Mouse (Mus musculus) adrenal gland, postnatal 10 days (tissue): ENCODE measurements around the gene Mrs2. TPM values are rescaled to one million over a fixed set of nuclear protein-coding genes. Genes with fewer than 3 reads are reported as not detected.
A peak's percentile ranks its signal among the peaks of the same experiment; 100 is the strongest.
"Not testable (repeated sequence)": the region's sequence is repeated elsewhere in the genome, so short reads cannot be mapped to it uniquely, and the experiment has no call there.

Experiments
- DNase-seq: peaks from one replicate; pipeline ENCODE4 v3.0.0; 2021; ENCODE audit warnings: mixed read lengths
- total RNA-seq, 2 experiments: library from RNA; stranded (reverse); gene quantifications; 2 replicates each; pipeline ENCODE4 v1.2.3; 2021

Mrs2 gene
- total RNA-seq, 2 experiments from 2014 or later, result 45.6 to 73.5 TPM

DNA sequence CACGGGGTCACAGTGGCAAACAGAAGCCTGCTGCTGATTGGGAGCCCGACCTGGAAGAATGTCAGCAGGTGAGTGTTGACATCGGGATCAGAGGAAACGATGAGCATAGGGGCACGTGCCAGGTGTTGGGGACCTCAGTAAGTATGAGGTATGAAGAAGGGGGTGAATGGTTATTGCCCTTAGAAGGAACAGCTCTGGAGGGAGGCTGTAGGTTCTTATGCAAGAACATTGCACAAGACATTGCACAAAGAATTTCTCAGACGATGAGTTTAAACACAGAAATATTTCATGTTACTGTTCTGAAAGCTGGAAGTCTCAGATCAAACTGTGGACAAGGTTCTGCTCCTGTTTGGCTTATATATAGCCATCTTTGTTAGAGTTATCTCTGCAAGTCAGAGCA is 39.1 kb downstream of the Mrs2 start:
- DNase-seq, result no peak

DNA sequence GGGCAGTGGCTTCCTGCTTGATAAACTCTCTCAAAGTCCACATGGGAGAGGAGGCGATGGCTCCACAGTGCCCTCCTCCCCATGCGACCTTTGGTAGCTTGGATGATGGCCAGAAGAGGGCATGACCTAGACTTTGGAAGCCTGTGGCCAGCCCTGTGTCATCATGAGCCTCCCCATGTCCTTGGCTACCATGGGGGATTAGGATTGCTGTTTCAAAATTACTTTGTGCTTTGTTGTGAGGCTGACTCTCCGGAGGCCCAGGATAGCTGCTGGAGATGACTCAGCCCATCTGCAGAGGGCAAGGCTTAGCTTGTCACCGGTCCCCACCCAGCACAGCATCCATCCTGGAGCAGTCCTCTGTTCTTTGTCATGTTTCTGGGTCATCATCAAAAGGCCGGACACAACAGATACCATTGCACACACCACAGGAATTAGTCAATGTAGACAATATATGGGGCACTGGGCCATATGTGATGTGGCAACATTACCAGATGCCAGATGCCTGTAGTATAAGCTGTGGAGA is 42.3 kb downstream of the Mrs2 start:
- peak; percentile 54 for DNase-seq

DNA sequence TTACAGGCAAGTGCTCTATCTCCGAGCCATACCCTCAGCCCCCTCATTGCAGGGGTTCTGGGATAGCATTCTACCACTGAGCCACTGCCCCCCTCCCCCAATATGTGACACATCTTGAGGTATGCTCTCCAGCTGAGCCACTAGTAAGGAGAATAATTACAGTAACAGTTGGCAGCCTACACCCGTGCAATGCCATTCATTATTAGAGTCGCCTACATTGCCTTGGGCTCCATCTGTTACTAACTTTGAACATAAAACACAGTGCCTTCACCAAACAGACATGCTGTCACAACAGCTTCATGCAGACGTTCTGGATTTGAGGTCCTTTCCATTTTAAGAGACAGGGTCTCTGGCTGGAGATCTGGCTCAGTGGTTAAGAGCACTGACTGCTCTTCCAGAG is 43.8 kb downstream of the Mrs2 start:
- DNase-seq, result no peak

DNA sequence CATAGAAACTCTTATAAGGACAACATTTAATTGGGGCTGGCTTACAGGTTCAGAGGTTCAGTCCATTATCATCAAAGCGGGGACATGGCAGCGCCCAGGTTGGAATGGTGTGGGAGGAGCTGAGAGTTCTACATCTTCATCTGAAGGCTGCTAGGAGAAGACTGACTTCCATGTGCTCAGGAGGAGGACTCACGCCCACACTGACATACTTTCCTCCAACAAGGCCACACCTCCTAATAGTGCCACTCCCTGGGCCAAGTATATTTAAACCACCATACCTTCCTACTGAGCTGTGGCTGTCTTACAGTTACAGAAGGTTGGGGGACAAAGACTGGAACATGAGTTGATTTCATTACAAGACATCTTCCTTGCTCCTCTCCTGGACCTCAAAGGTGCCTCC is 48.4 kb downstream of the Mrs2 start:
- DNase-seq, result not testable (repeated sequence)

DNA sequence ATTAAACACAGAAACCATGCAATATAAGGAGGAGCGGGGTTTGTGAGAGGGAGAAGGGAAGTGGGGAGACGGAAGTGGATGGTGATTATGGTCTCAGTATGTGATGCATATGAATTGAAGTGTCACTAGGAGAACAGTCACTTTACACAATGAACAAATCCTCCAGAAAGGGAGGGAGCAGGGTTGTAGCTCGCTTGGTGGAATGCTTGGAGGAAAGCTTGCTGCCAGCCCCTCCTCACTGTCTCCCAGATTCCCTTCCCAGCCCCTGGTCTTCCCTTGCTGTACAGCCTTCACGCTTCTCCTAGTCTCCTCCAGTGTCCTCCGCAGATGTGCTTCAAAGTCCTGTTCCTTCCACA is 54.4 kb downstream of the Mrs2 start:
- no peak for DNase-seq

DNA sequence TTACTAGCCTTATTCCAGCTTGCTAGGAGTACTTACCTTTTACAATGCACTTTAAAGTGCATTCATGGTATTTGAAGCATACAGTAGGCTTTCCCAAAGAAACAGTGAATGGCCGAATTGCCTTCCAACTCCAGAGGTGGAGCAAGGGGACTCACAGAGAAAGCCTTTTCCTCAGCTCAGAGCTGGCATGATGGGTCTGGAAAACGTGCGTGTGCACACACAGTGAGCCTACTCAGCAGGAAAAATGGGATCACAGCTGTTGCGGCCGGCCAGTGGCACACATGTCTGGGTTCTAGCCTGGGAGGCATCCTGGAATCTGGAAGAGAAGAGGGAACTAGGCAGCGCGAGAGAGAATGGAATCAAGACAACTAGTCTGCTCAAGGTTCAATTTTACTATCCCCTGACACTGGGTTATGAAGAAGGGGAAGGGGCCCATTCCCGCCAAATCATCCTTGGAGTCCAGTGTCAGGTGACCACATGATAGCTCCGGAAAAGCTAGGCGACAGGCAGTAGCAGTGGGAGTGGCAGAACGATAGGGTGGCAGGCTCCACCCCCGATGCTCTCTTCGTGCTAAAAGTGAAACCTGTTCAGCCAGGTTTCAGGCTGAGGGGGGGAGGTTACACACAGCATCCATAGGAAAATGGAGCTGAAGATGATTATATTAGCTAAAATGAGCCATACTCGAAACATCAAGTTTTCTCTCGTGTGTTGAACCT is 54.9 kb downstream of the Mrs2 start:
- DNase-seq, result no peak

DNA sequence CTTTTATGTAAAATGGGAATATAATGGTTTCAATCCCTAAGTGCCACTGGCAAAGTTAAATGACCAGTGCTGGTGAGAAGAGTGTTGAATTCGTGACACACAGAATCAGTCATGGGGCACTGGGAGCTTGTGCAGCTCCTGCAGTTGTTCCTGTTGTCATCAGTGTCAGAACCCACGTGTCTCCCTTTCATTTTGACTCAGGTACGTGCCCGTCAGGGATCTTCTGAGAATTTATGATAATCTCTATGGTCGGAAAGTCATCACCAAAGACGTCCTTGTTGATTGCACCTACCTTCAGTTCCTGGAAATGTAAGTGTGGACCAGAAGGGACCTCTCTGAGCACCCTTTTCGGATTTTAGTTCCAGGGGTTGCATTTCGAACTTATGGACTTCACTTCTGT is 58.1 kb downstream of the Mrs2 start:
- no peak for DNase-seq

DNA sequence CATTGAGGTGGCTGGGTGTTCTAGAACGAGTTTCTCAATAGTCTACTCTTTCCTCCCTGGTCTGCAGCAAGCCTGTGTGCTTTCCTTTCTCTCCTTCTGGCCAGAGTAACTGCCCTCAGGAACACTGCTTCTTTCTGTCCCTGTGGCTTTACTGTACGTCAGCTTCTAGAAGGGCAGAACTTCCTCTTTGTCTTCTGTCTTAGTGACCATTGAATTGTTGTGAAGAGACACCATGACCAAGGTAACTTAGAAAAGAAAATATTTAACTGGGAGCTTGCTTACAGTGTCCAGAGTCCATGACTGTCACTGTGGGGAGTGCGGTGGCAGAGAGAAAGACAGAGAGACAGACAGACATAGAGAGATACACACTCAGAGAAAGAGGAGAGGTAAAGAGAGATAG is 60.1 kb downstream of the Mrs2 start:
- no peak for DNase-seq

DNA sequence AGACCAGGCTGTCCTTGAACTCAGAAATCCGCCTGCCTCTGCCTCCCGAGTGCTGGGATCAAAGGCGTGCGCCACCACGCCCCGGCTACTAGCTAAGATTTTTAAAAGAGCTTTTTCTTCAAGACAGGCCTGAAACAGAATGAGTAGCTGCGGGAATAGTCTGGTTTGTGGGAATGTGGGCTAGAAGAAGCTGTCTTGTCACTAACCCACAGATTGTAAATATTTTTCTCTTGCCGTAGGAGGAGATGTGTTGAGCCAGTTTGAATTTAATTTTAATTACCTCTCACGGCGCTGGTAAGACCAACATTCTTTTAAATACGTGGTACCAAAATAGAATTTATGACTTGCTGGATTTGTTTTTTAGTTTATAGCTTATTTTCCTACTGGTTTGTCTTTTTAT is 61.5 kb downstream of the Mrs2 start:
- DNase-seq, result no peak

DNA sequence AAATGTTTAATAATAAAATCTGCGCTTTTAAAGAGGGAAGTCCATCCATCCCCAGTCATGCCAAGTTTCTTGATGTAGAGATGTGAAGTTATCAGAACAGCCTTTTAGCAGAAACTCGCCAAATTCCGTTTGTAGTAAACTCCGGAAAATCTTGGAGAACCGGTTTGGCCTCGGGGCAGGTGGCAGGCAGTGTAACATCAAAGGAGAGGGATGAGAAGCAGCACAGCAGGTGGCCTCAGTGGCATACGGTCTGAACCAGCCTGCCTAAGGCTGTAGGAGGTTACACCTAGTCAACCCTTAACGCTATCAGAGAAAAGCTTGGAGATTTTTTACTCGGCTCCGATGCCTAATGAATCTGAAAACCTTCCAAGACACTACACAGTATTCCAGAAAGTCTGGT is 64.7 kb downstream of the Mrs2 start:
- no peak for DNase-seq

DNA sequence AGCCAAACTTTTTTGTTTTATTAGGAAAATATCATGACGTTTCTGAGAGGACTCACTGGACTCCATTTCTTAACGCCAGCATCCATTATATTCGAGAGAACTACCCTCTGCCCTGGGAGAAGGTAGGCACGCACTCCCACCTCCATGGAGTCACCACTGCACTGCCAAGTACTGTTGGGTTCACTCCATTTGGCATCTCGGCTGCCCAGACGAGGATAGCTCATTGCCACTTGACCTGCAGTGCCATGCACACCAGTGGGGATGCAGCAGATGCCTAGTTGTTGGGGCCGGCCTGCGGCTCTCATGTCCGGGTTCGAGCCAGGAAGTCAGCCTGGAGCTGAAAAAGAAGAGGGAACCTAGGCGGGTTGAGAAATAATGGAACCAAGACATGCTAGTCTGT is 65.1 kb downstream of the Mrs2 start:
- no peak for DNase-seq

DNA sequence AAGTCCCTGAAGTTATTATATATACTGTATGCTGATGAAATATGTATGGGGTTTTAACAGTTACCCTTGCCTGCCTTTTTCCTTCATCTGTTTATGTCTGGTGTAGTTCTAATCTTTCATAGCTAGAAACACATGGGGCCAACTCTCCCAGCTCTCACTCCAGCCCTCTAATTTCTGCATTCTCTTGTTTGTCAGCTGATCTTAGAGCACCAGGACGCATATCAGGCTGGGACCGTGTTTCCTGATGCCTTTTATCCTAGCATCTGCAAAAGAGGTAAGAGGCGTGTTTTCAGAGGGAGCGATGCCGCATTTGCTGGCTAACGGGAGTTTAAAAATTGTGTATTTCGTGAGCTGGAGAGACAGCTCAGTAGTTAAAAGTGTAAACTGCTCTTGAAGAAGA is 67.5 kb downstream of the Mrs2 start:
- no peak for DNase-seq

DNA sequence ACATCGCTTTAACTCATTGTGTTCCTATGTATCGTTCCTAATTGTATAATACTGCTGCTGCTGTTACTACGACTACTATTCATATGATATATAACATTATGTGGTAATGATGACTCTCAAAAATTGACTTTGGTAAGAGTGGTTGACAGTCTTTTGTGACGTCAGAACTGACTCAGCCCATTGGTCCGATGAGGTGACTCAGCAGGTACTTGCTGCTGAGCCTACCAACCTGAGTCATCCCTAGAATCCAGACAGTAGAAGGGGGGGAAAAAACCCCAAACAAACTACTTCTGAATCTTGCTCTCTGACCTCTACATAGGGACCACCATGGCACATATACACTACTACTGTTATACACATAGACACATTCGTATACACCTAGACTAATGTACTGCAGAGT is 71.3 kb downstream of the Mrs2 start:
- no peak for DNase-seq

DNA sequence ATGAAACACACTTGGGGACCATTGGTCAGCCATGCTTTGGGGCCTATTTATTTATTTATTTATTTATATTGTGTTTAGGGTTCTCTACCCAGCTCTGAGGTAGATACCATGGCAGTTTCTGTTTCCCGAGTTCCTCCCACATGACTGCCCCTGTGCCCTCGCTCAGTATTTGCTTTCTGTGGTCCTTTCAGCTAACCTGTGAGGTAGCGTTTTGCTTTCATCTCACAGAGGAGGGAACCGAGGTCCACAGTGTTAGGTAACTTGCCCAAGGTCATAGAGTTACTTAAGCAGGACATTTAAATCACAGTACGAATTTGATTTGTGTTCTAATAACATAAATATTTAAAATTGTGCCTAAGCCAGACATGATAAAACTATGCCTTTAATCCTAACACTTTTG is 73.0 kb downstream of the Mrs2 start:
- DNase-seq, result no peak

DNA sequence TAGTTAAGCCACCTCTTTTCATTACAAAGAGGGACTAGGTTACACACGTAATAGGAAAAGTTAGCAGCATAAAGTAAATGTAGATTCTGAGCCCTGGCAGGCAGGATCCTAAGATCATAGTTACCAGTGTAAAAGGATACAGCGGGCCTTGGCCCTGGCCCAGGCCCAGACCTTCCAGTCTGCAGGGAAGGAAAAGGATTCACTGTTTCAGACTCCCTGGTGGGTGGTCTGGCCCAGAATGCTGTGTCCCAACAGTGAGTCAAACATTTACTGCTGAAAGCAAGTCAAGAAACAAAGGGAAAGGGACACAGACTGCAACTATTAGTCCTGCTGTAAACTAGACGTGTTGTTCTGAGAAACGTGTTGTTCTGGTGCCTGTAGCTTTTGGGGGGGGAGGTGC is 74.6 kb downstream of the Mrs2 start:
- no peak for DNase-seq

DNA sequence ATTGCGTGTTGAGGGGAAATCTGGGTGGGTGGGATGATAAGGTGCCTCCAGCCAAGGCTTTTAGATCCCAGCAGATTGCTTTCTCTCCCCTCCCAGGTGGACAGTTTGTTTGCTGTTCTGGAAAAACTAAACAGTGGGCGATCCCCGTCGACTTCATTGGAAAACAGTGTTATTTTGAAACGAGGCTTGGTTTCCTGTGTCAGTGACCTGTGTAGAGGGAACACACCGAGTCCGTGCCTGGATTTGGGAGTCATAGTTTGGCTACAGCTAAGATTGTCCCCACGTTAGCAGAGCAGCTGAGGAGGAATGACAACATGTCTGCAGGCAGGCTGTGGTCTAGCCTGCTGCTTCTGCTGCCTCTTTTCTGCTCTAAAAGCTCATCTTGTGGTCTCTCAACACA is 76.9 kb downstream of the Mrs2 start:
- DNase-seq, result no peak

DNA sequence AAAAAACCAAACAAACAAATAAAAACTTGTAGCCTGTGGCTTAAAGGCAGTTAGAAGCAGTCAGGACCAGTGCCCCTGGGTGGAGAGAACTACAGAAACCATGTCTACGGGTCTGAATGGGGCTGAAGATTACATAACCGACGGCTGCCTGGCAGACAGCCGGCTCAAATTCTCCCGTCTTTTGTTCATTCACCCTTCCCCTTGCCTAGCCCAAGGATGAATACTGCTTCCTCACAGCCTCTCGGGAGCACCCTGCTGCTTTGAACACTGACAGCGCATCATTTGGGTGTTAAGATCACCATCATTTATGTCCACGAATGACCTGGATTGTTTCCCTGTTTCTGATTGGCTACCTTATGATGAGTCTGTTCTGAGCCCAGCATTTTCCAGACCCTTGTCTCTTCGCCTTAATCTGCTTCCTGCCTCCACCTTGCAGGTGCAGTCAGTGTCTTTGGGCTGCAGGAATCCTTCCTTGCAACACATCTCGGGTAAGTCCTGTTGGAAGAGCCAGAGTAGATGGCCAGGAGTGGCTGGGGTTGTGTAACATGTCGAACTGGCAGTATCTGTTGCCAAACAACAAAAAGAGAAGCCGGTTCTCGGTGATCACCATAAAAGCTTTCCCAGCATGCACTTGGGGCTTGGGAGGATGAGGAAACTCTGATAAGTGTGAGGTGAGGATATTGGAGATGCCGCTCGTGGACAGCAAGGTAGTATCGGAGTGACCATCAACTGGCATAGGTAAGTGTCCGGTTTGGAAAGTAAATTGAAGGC is 77.5 kb downstream of the Mrs2 start, which contains the start of gene Gpld1:
Gene Gpld1, plus strand, starts transcription at position 641 of the 771 bp plus-strand sequence.
- DNase-seq, result peak; percentile 13

DNA sequence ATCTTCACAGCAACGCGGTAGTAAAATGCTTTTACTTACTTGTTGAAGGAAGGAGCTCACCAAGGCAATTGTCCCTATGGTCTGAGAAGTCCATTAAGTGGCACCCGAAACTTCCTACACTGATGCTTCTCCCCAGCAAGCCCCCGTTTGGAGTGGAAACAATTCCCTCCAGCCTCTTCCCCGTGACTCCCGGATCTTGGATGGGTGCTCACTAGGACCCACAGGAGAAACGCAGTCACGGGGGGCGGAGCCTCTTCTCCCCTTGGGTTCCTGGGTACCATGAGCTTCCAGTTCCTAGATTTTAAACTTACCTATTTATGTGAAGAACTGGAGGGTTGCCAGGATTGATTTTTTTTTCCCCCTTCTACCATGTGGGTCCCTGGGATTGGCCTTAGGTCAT is 80.7 kb downstream of the Mrs2 start:
- no peak for DNase-seq

DNA sequence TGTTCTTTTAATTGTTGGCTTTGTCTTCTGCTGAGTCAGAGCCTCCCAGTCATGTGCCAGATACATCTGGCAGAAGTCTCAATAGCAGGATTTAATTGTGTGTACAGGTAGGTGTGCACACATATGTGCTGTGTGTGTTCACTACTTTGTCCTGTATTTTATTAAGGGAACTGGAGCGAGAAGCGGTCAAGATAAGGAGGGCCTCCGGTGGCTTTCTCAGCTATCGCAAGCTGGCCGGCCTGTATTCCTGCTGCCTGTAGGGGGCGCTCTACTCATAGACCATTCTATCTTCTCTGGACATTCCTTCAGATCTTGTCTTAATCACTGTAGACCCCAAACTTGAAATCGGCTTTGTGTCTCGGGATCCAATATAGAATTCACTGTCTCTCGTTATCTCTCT is 81.5 kb downstream of the Mrs2 start:
- peak; percentile 88 for DNase-seq

DNA sequence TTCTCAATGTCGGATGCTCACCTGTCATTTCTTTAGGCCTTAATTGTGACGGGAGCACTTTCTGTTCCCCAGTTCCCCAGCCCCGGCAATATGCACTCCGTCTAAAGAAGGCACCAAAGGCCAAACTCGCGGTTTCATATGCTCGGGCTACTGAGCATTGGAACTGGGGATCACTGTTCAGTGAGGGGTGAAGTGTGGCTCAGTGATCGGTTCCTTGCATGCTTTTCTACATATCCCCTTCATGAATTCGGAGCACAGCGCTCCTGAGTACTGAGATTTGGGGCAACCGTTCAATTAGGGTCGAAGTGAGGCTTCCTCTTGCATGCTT is 82.4 kb downstream of the Mrs2 start:
- no peak for DNase-seq
